Mouse (Mus musculus) hindbrain, embryonic 10.5 days (tissue): ENCODE results near the gene Adcy5. TPM values are rescaled to one million over a fixed set of nuclear protein-coding genes. Genes with fewer than 3 reads are reported as not detected.

ENCODE experiments used
- DNase-seq: peaks from one replicate; pipeline ENCODE4 v3.0.0-alpha.2; 2017; ENCODE audit warnings: low spot score
- H3K27ac ChIP-seq: fragments of 300-500 bp; sonication (generic); 2 replicates; pipeline ENCODE4 v1.5.1; 2016; ENCODE audit warnings: mild to moderate bottlenecking, moderate library complexity
- H3K27me3 ChIP-seq: fragments of 300-500 bp; sonication (generic); 2 replicates; pipeline ENCODE4 v1.6.1; 2016; ENCODE audit warnings: mild to moderate bottlenecking; ENCODE audit not compliant: poor library complexity, insufficient read depth, severe bottlenecking
- H3K36me3 ChIP-seq: fragments of 300-500 bp; sonication (generic); 2 replicates; pipeline ENCODE4 v1.6.1; 2016; ENCODE audit warnings: mild to moderate bottlenecking, moderate library complexity
- H3K4me1 ChIP-seq: fragments of 300-500 bp; sonication (generic); replicated peaks from 2 replicates; pipeline ENCODE4 v1.6.1; 2016; ENCODE audit warnings: mild to moderate bottlenecking
- H3K4me3 ChIP-seq: fragments of 300-500 bp; sonication (generic); 2 replicates; pipeline ENCODE4 v1.5.1; 2016; ENCODE audit warnings: mild to moderate bottlenecking, moderate library complexity
- H3K9me3 ChIP-seq: fragments of 300-500 bp; sonication (generic); 2 replicates; pipeline ENCODE4 v1.6.1; 2016; ENCODE audit warnings: mild to moderate bottlenecking, moderate library complexity
- WGBS: fragments of 180-500 bp; shearing (Covaris S2); methylation state at CpG from one replicate; pipeline ENCODE4 v1.1.7; 2016; 5-methylcytosine and 5-hydroxymethylcytosine counted together
- polyA plus RNA-seq: library from polyadenylated mRNA; unstranded; fragments of >200 nt; fragmentation: Nextera tagmentation; extraction: Ambion mirVana; gene quantifications from 2 replicates; pipeline ENCODE4 v1.2.1, GENCODE M21; 2016

The Adcy5 gene
- polyA plus RNA-seq, 1 experiment from 2014 or later = 1.9 TPM

GRCm38 (mm10) chr16:35164361-35165224, 9.9 kb downstream of the Adcy5 start:
- H3K4me3 ChIP-seq = peak overlapping the region; percentile 29
- no peaks in the 10 kb centered on the region for H3K9me3 ChIP-seq
- DNase-seq = peak; percentile 78
- WGBS = 40% methylated on average over 19 of the region's 19 CpGs
- H3K4me1 ChIP-seq = peaks cover 58% of the 10 kb centered on the region
- H3K27ac ChIP-seq = peak overlapping the region; percentile 86
- no peaks in the 10 kb centered on the region; the same call in 1 of the 2 replicates for H3K27me3 ChIP-seq
- H3K36me3 ChIP-seq = no peaks in the 10 kb centered on the region

- H3K36me3 ChIP-seq = no peaks in the 10 kb centered on the region
- DNase-seq = no peak
- H3K9me3 ChIP-seq = no peaks in the 10 kb centered on the region
- peaks cover 50% of the 10 kb centered on the region for H3K4me1 ChIP-seq
- peak overlapping the region; percentile 86 for H3K27ac ChIP-seq
- H3K27me3 ChIP-seq = no peaks in the 10 kb centered on the region; the same call in 1 of the 2 replicates
- no peak overlapping the region for H3K4me3 ChIP-seq
- WGBS = 84% methylated on average over 6 of the region's 6 CpGs
Measured at GRCm38 (mm10) chr16:35165361-35165760, 10.7 kb downstream of the Adcy5 start.

- 87% methylated on average over 3 of the region's 3 CpGs for WGBS
- DNase-seq = no peak
Measured at GRCm38 (mm10) chr16:35165788-35166187, 11.1 kb downstream of the Adcy5 start.

GRCm38 (mm10) chr16:35169431-35169830, 14.8 kb downstream of the Adcy5 start:
- 83% methylated on average over 7 of the region's 7 CpGs for WGBS

More at GRCm38 (mm10) chr16:35165788-35166187, 11.1 kb downstream of the Adcy5 start:
- Histone ChIP-seq H3K36me3 (no peaks in the 10 kb centered on the region), H3K9me3 (no peaks in the 10 kb centered on the region), H3K4me3 (no peak overlapping the region), H3K4me1 (peaks cover 46% of the 10 kb centered on the region), H3K27ac (peak overlapping the region; percentile 86), H3K27me3 (no peaks in the 10 kb centered on the region; the same call in 1 of the 2 replicates)

GRCm38 (mm10) chr16:35172195-35172594, 17.5 kb downstream of the Adcy5 start:
- WGBS = 88% methylated on average over 5 of the region's 5 CpGs
- peaks cover 11% of the 10 kb centered on the region for H3K4me1 ChIP-seq
- H3K27ac ChIP-seq = no peak overlapping the region
- H3K27me3 ChIP-seq = no peaks in the 10 kb centered on the region
- no peaks in the 10 kb centered on the region for H3K9me3 ChIP-seq
- no peaks in the 10 kb centered on the region for H3K36me3 ChIP-seq
- no peak overlapping the region for H3K4me3 ChIP-seq
- no peak for DNase-seq

More at GRCm38 (mm10) chr16:35169431-35169830, 14.8 kb downstream of the Adcy5 start:
- Histone ChIP-seq H3K9me3 (no peaks in the 10 kb centered on the region), H3K36me3 (no peaks in the 10 kb centered on the region), H3K4me3 (no peak overlapping the region), H3K4me1 (peaks cover 26% of the 10 kb centered on the region), H3K27me3 (no peaks in the 10 kb centered on the region; the same call in 1 of the 2 replicates), H3K27ac (no peak overlapping the region)
- no peak for DNase-seq

- H3K9me3 ChIP-seq = no peaks in the 10 kb centered on the region
- H3K27me3 ChIP-seq = 0 out of 2 replicates have a peak, but pooled peaks cover 3% of the 10 kb centered on the region
- peak overlapping the region; percentile 45; the same call in 1 of the 2 replicates for H3K27ac ChIP-seq
- DNase-seq = no peak
- H3K4me3 ChIP-seq = no peak overlapping the region
- WGBS = 84% methylated on average over 3 of the region's 3 CpGs
- peaks cover 16% of the 10 kb centered on the region for H3K4me1 ChIP-seq
- H3K36me3 ChIP-seq = 0 out of 2 replicates have a peak, but pooled peaks cover 2% of the 10 kb centered on the region
Measured at GRCm38 (mm10) chr16:35178516-35178915, 23.8 kb downstream of the Adcy5 start.

- Histone ChIP-seq H3K4me3 (no peak overlapping the region), H3K9me3 (no peaks in the 10 kb centered on the region), H3K27me3 (0 out of 2 replicates have a peak, but pooled peaks cover 3% of the 10 kb centered on the region), H3K36me3 (0 out of 2 replicates have a peak, but pooled peaks cover 2% of the 10 kb centered on the region), H3K27ac (peak overlapping the region; percentile 45), H3K4me1 (peaks cover 16% of the 10 kb centered on the region)
- no peak for DNase-seq
- 82% methylated on average over 8 of the region's 8 CpGs for WGBS
Measured at GRCm38 (mm10) chr16:35179082-35179481, 24.4 kb downstream of the Adcy5 start.

GRCm38 (mm10) chr16:35183161-35183560, 28.5 kb downstream of the Adcy5 start:
- H3K9me3 ChIP-seq = no peaks in the 10 kb centered on the region
- H3K4me1 ChIP-seq = peaks cover 16% of the 10 kb centered on the region
- 0 out of 2 replicates have a peak, but pooled peaks cover 2% of the 10 kb centered on the region for H3K36me3 ChIP-seq
- no peak overlapping the region for H3K4me3 ChIP-seq
- DNase-seq = no peak
- 77% methylated on average over 11 of the region's 11 CpGs for WGBS
- 0 out of 2 replicates have a peak, but pooled peaks cover 3% of the 10 kb centered on the region for H3K27me3 ChIP-seq
- H3K27ac ChIP-seq = no peak overlapping the region

- Histone ChIP-seq H3K9me3 (no peaks in the 10 kb centered on the region), H3K36me3 (no peaks in the 10 kb centered on the region), H3K4me3 (no peak overlapping the region), H3K27ac (no peak overlapping the region), H3K4me1 (peaks cover 19% of the 10 kb centered on the region), H3K27me3 (no peaks in the 10 kb centered on the region)
- no peak for DNase-seq
- WGBS = 83% methylated on average over 4 of the region's 4 CpGs
Measured at GRCm38 (mm10) chr16:35188111-35188510, 33.4 kb downstream of the Adcy5 start.

GRCm38 (mm10) chr16:35189420-35190141, 34.9 kb downstream of the Adcy5 start:
- Histone ChIP-seq H3K9me3 (no peaks in the 10 kb centered on the region), H3K27me3 (no peaks in the 10 kb centered on the region)
- WGBS = 78% methylated on average over 11 of the region's 11 CpGs

GRCm38 (mm10) chr16:35190777-35191176, 36.1 kb downstream of the Adcy5 start:
- Histone ChIP-seq H3K9me3 (no peaks in the 10 kb centered on the region), H3K27ac (no peak overlapping the region), H3K4me3 (no peak overlapping the region), H3K4me1 (peaks cover 24% of the 10 kb centered on the region), H3K27me3 (no peaks in the 10 kb centered on the region), H3K36me3 (no peaks in the 10 kb centered on the region)
- WGBS = 80% methylated on average over 7 of the region's 7 CpGs
- DNase-seq = no peak

More at GRCm38 (mm10) chr16:35189420-35190141, 34.9 kb downstream of the Adcy5 start:
- Histone ChIP-seq H3K36me3 (no peaks in the 10 kb centered on the region), H3K4me1 (peaks cover 31% of the 10 kb centered on the region), H3K4me3 (no peak overlapping the region), H3K27ac (no peak overlapping the region)
- DNase-seq = no peak

- H3K4me3 ChIP-seq = no peak overlapping the region
- H3K27ac ChIP-seq = no peak overlapping the region
- H3K27me3 ChIP-seq = no peaks in the 10 kb centered on the region
- no peaks in the 10 kb centered on the region for H3K36me3 ChIP-seq
- H3K4me1 ChIP-seq = peaks cover 24% of the 10 kb centered on the region
- 77% methylated on average over 7 of the region's 7 CpGs for WGBS
- DNase-seq = no peak
- H3K9me3 ChIP-seq = no peaks in the 10 kb centered on the region
Measured at GRCm38 (mm10) chr16:35191271-35191670, 36.6 kb downstream of the Adcy5 start.
